Mouse (Mus musculus) leukemia stem cell, adult 10-12 weeks (primary cell): ENCODE measurements around the gene Cox10. TPM values are rescaled to one million over a fixed set of nuclear protein-coding genes. Genes with fewer than 3 reads are reported as not detected.

Experiments
- polyA plus RNA-seq: library from polyadenylated mRNA; stranded (reverse); fragments of >175 nt; gene quantifications from 2 replicates; pipeline ENCODE4 v1.2.3, GENCODE M21; 2012; ENCODE audit warnings: low replicate concordance

Cox10 gene
- polyA plus RNA-seq: 16.7 and 39.6 TPM in 2 replicates

DNA sequence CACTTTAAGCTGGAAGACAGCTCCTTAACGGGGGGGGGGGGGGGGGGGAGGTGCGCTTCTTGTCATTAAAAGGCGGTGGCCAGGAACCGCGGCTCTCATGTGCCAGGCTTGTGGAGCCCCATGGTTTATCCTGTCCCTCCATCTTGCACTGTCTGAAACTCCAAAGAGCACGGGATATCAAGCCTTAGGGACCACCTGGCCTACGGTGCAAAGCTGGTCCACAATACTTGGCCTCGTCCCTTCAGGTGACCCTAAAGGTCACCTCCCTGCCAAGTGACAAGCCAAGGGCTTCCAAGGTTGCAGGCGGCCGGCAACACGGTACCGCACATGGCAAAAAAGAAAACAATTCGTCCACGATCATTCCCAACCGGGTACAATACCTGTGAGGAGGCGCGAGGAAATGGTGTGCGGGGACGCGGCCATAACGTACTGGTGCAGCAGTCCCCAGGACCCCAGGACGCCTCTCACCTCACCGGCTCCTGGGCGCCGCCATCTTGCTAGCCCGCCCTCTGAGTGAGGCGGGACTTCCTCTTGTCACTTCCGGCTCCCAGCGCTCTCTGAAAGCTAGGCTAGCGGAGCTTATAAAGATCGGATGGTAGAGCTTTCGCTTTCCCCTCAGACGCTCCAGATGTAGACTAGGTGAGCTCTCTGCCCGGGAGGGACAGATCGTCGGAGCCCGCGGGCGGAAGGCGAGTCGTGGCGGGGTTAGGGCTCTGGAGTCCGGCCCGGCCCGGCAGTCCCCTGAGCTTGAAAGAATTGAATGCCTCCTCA is at the start of gene Cox10:
Cox10 (minus strand) TSS at position 513 of the 771 bp plus-strand sequence.

GRCm38 (mm10) chr11:63922091-63922621 is 157.1 kb downstream of the Cox10 start, which contains the start of gene Hs3st3b1:
Hs3st3b1 (minus strand) TSS chr11:63922290.

Other genes with a start within 250 kb of the Cox10 start
- 1.7 and 2.2 TPM in 2 replicates for gene Hs3st3b1, start 157.2 kb downstream of the Cox10 start, polyA plus RNA-seq